Mouse (Mus musculus) megakaryocyte-erythroid progenitor cell, adult 5 weeks (primary cell): Measurements from ENCODE around the gene Cldnd2. TPM values are rescaled to one million over a fixed set of nuclear protein-coding genes. Genes with fewer than 3 reads are reported as not detected.

ENCODE experiments used
- polyA plus RNA-seq: library from polyadenylated mRNA; stranded (reverse); fragments of >175 nt; gene quantifications from 2 replicates; pipeline ENCODE4 v1.2.3, GENCODE M21; 2012

Gene Cldnd2
- 0.26 TPM in 1 of 2 replicates, not detected in the other for polyA plus RNA-seq

GRCm38 (mm10) chr7:43440482-43440881, at the start of gene Cldnd2:
TSS of gene Cldnd2 (plus strand) at chr7:43440782.

DNA sequence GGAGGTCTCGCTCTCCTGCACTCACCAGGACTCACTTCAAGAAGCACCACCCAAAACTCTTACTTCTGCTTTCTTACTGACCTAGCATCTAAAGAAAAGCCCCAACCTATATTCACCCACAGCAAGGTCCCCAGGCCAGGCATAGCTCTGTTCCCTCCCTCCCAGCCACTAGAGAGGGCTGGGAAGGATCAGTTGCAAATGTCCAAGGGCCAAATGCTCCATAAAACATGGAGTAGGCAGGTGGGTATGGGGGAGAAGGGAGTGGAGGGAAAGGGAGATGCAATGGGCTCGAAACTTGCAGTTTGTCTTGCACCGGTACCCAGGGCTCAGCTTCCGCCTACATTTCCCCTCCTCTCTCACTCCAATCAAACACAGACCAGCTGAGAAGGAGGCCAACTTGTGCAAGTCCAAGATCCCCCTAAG, 32.4 kb upstream of the Cldnd2 start, which contains the start of gene Siglecg:
Gene Siglecg, plus strand, starts transcription at position 74 of the 423 bp plus-strand sequence.

GRCm38 (mm10) chr7:43427406-43427805, 13.2 kb upstream of the Cldnd2 start, which contains the start of gene Lim2:
TSS of gene Lim2 (plus strand) at chr7:43427670.

GRCm38 (mm10) chr7:43436341-43437255, 4.0 kb upstream of the Cldnd2 start, which contains the start of gene Nkg7:
TSS of gene Nkg7 (plus strand) at chr7:43437073.

DNA sequence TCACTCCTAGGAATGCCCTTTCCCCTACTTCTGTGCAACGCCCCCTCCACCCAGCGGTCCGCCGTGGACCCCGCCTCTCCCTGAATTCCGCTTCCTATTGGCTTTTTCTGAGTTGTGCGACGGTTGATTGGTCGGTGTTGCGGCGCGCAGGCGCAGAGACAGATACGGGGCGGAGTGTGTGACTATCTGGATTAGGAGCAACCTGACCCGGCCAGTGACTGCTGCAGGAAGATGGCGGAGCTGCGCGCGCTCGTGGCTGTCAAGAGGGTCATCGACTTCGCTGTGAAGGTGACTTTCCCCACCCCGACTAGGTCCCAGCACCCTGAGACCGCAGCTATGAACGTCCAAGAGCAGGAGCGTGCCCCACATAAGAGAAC, 3.3 kb downstream of the Cldnd2 start, which contains the start of the genes Etfb and Gm45233:
Gene Etfb, plus strand, starts transcription at position 167 of the 377 bp plus-strand sequence.
Gene Gm45233, plus strand, starts transcription at position 212 of the 377 bp plus-strand sequence.

DNA sequence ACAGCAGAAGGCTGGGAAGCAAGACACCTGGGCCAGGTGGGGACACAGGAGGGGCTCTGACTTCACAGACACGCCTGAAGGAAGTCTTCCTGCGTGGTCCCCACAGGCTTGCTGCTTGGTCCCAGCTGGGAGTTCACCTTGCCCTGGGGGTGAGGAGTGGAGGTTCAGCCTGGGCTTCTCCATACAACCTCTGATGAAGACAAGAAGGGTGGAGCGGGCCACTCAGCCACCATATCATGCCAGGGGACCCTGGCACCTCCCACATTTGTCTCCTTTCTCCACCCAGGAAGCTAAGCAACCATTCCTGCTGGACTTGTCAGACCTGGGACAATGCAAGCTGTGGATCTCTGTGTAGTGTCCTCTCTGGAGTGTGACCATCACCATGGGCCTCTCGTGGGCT, 22.3 kb downstream of the Cldnd2 start, which contains the start of gene Vsig10l:
Gene Vsig10l, plus strand, starts transcription at position 301 of the 400 bp plus-strand sequence.

DNA sequence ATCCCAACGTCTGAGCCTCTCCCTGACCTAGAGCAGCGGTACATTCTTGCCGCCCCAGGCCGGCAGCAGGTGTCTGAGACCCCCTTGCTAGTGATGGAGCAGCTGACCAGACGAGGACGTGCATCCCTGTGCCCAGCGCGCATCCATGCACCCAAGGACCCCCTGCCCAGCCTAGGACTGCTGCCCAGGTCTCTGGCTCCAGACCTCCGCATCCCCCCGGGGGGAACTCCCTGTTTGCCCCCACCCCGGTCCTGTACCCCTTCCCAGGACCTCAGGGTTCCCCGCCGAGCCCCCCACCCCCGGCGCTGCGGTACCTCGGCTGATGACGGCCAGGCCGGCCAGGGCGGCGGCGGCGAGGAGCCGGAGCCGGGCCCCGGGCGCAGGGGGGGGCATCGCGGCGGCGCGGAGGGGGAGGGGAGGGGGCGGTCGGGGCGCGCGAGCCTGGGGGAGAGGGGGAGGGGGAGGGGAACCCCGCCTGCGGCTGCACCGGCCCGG, 49.1 kb downstream of the Cldnd2 start, which contains the start of gene Iglon5:
Gene Iglon5, minus strand, starts transcription at position 445 of the 495 bp plus-strand sequence.

Other genes with a start within 250 kb of the Cldnd2 start
- gene Zfp715, start 127.5 kb upstream of the Cldnd2 start, polyA plus RNA-seq: 3.8 and 4.9 TPM in 2 replicates
- gene Siglecf, start 89.4 kb upstream of the Cldnd2 start, polyA plus RNA-seq: 9.8 and 10.6 TPM in 2 replicates
- 9.9 and 20.2 TPM in 2 replicates for gene Siglecg, start 32.6 kb upstream of the Cldnd2 start, polyA plus RNA-seq
- 3.0 and 3.5 TPM in 2 replicates for gene Lim2, start 13.1 kb upstream of the Cldnd2 start, polyA plus RNA-seq
- gene Nkg7, start 3.7 kb upstream of the Cldnd2 start, polyA plus RNA-seq: 20.5 and 36.9 TPM in 2 replicates
- gene Etfb, start 3.3 kb downstream of the Cldnd2 start, polyA plus RNA-seq: 228 and 243 TPM in 2 replicates
- gene Gm45233, start 3.3 kb downstream of the Cldnd2 start, polyA plus RNA-seq: 0.39 and 0.93 TPM in 2 replicates
- 21.8 and 23.6 TPM in 2 replicates for gene Vsig10l, start 22.4 kb downstream of the Cldnd2 start, polyA plus RNA-seq
- 0.09 TPM in 1 of 2 replicates, not detected in the other for gene Iglon5, start 49.3 kb downstream of the Cldnd2 start, polyA plus RNA-seq
- 0.05 and 0.07 TPM in 2 replicates for gene 4931406B18Rik, start 65.2 kb downstream of the Cldnd2 start, polyA plus RNA-seq
- 3.4 and 4.1 TPM in 2 replicates for gene Cd33, start 103.6 kb downstream of the Cldnd2 start, polyA plus RNA-seq
- 0.25 and 0.46 TPM in 2 replicates for gene Zfp658, start 121.5 kb downstream of the Cldnd2 start, polyA plus RNA-seq
- gene Zfp719, start 138.8 kb downstream of the Cldnd2 start, polyA plus RNA-seq: 0.04 and 0.14 TPM in 2 replicates
- gene Zfp819, start 166.4 kb downstream of the Cldnd2 start, polyA plus RNA-seq: not detected in 2 replicates
- not detected in 2 replicates for gene Ceacam18, start 193.9 kb downstream of the Cldnd2 start, polyA plus RNA-seq
- gene Siglece, start 219.4 kb downstream of the Cldnd2 start, polyA plus RNA-seq: 0.99 and 3.2 TPM in 2 replicates
- gene Ctu1, start 231.2 kb downstream of the Cldnd2 start, polyA plus RNA-seq: 18.6 and 19.4 TPM in 2 replicates
- not detected in 2 replicates for gene Klk14, start 249.6 kb downstream of the Cldnd2 start, polyA plus RNA-seq